Mouse (Mus musculus) heart, embryonic 10.5 days (tissue): ENCODE measurements around the gene Tkt. TPM values are rescaled to one million over a fixed set of nuclear protein-coding genes. Genes with fewer than 3 reads are reported as not detected.
"Not testable (repeated sequence)": the region's sequence is repeated elsewhere in the genome, so short reads cannot be mapped to it uniquely, and the experiment has no call there.

ENCODE experiments used
- DNase-seq: peaks from one replicate; pipeline ENCODE4 v3.0.0-alpha.2; 2017; ENCODE audit warnings: low spot score
- H3K27ac ChIP-seq: fragments of 300-500 bp; sonication (generic); 2 replicates; pipeline ENCODE4 v1.5.1; 2016; ENCODE audit warnings: mild to moderate bottlenecking
- H3K27me3 ChIP-seq: fragments of 300-500 bp; sonication (generic); 2 replicates; pipeline ENCODE4 v1.6.1; 2016; ENCODE audit warnings: mild to moderate bottlenecking; ENCODE audit not compliant: poor library complexity, insufficient read depth, severe bottlenecking
- H3K36me3 ChIP-seq: fragments of 300-500 bp; sonication (generic); 2 replicates; pipeline ENCODE4 v1.6.1; 2016; ENCODE audit warnings: mild to moderate bottlenecking, moderate library complexity
- H3K4me1 ChIP-seq: fragments of 300-500 bp; sonication (generic); 2 replicates; pipeline ENCODE4 v1.6.1; 2016; ENCODE audit warnings: mild to moderate bottlenecking
- H3K4me3 ChIP-seq: fragments of 300-500 bp; sonication (generic); 2 replicates; pipeline ENCODE4 v1.5.1; 2016; ENCODE audit warnings: mild to moderate bottlenecking, moderate library complexity
- H3K9me3 ChIP-seq: fragments of 300-500 bp; sonication (generic); 2 replicates; pipeline ENCODE4 v1.6.1; 2016; ENCODE audit warnings: mild to moderate bottlenecking, moderate library complexity
- WGBS: fragments of 180-500 bp; shearing (Covaris S2); methylation state at CpG from one replicate; pipeline ENCODE4 v1.1.7; 2016; 5-methylcytosine and 5-hydroxymethylcytosine counted together
- polyA plus RNA-seq: library from polyadenylated mRNA; unstranded; fragments of >200 nt; fragmentation: Nextera tagmentation; extraction: Ambion mirVana; gene quantifications from 2 replicates; pipeline ENCODE4 v1.2.1, GENCODE M21; 2016

Tkt gene
- polyA plus RNA-seq, 1 experiment from 2014 or later: 199 TPM

DNA sequence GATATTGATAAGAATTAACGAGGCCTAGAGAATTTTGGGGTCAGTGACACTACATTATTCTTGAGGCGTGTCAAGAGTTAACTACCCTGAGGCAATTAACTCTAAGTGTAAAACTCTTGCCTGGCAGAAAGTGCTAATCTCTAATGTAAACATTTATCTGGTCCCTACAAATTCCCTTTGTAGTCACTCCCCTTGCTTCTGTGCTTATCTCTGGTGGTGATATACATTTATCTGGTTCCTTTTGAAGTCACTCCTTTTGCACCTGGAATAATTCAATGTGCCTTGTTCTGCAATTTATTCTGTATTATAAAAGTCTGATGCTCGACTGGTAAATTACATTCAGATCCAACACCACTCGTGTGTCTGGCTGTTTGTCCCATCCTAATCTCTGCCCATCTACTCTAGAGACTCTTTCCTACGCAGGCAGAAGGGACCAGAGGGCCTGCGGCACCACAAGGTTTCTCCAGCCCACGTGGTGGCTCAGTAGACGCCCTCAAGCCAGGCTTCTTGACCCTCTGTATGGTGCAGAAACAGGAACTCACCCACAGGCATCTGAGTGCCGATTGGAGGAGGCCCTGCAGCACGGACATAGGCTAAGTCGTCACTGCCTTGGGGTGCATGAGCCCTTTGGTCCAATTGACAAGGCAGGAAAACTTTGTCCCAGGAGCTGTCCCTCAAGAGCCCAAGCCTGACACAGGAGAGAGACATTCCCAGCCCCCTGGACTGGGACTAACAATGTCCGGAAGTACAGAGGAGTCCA is 29.3 kb downstream of the Tkt start:
- not testable (repeated sequence) for H3K27me3 ChIP-seq, H3K9me3 ChIP-seq
- 10% methylated on average over 10 of the region's 12 CpGs for WGBS
- Histone ChIP-seq H3K4me1 (peaks cover 26% of the 10 kb centered on the region; the same call in 1 of the 2 replicates), H3K27ac (0 out of 2 replicates have a peak overlapping the region, but pooled peaks have one; percentile 42), H3K4me3 (0 out of 2 replicates have a peak overlapping the region, but pooled peaks have one; percentile 0), H3K36me3 (peaks cover 35% of the 10 kb centered on the region)
- DNase-seq: peak; percentile 87

DNA sequence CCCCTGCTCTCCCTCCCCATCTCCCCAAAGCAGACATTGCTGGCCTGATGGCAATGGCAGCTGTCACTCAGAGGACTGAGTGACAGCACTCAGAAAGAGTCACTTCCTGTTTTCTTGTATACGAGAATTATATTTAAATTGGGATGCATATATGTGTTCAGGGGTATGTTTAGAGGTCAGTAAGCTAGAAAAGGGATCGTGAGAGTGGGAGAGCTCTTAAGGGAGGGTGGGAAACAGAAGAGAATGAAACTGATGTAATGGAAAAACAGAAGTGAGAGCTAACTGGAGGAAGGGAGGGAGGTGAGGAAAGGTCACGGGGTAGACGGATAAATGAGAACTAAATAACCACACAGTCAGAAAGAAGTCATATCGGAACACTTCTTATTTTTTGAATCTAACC is 31.0 kb downstream of the Tkt start:
- H3K36me3 ChIP-seq: peaks cover 18% of the 10 kb centered on the region
- H3K4me1 ChIP-seq: peaks cover 30% of the 10 kb centered on the region
- no peak overlapping the region for H3K4me3 ChIP-seq
- 50% methylated on average over 5 of the region's 5 CpGs for WGBS
- H3K27ac ChIP-seq: peak overlapping the region; percentile 52; the same call in 1 of the 2 replicates
- no peak for DNase-seq
- H3K9me3 ChIP-seq: no peaks in the 10 kb centered on the region
- no peaks in the 10 kb centered on the region for H3K27me3 ChIP-seq

DNA sequence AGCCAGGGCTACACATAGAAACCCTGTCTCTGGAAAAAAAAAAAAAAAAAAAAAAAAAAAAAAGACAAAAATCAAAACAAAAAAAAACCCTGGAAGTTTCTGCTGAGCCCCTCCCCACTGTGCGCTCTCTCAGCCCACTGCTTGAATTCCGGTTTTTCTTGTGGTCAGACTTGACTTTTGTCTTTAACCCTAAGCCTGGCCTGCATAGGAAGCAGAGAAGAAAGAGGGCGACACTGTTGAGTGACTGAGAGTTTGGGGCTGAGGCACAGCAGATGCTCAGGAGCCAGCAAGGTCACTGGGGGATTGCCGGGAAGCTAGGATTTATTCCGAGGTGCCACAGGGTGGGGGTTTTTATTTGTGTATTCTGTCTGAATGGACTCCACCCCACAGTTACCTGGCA is 31.7 kb downstream of the Tkt start:
- Histone ChIP-seq H3K27me3 (no peaks in the 10 kb centered on the region), H3K4me3 (no peak overlapping the region), H3K27ac (no peak overlapping the region), H3K36me3 (peaks cover 13% of the 10 kb centered on the region), H3K4me1 (peaks cover 37% of the 10 kb centered on the region), H3K9me3 (no peaks in the 10 kb centered on the region)
- 43% methylated on average over 5 of the region's 5 CpGs for WGBS
- no peak for DNase-seq

DNA sequence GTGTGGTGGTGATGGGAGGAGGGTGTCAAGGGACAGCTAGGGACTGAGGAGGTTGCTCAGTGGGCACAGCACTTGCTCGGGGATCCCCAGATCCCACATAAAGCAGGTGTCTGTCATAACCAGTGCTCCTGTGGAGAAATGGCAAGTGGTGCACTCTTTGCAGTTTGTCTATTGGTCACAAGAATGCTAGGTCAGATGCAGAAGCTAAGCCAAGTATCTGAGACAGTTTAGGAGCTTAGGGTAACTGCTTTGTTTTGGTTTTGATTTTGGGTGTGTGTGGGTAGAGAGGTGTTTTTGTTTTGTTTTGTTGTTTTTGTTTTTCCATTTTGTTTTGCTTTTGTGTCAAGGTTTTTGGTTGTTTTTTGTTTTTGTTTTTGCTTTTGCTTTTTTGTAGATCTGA is 33.1 kb downstream of the Tkt start:
- H3K27me3 ChIP-seq: no peaks in the 10 kb centered on the region
- no peaks in the 10 kb centered on the region for H3K9me3 ChIP-seq
- H3K36me3 ChIP-seq: no peaks in the 10 kb centered on the region
- WGBS: 82% methylated on average over 1 of the region's 1 CpGs
- H3K4me3 ChIP-seq: no peak overlapping the region
- no peak for DNase-seq
- H3K4me1 ChIP-seq: peaks cover 39% of the 10 kb centered on the region
- no peak overlapping the region for H3K27ac ChIP-seq

DNA sequence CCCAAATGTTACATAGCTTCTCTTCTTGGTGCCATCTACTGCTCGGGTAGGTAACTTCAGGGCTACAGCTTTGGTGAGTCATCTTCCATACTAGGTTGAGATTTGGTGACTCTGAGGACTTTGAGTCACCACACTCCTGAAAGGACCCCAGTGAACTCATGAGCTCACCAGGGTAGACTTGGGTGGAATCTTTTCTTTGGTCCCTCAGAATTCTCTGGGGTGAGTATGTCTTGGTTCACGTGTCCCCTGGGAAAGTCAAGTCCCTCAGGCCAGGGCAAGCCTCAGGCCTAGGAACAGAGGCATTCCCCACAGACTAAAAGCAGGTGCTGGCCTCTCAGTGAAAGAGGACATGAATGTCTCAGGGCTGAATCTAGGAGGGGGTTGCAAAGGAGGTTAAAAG is 35.9 kb downstream of the Tkt start:
- peaks cover 33% of the 10 kb centered on the region for H3K4me1 ChIP-seq
- DNase-seq: no peak
- no peaks in the 10 kb centered on the region for H3K36me3 ChIP-seq
- peak overlapping the region; percentile 84 for H3K27ac ChIP-seq
- peaks cover 4% of the 10 kb centered on the region; the same call in 1 of the 2 replicates for H3K27me3 ChIP-seq
- no peak overlapping the region for H3K4me3 ChIP-seq
- 56% methylated on average over 2 of the region's 2 CpGs for WGBS
- no peaks in the 10 kb centered on the region for H3K9me3 ChIP-seq

DNA sequence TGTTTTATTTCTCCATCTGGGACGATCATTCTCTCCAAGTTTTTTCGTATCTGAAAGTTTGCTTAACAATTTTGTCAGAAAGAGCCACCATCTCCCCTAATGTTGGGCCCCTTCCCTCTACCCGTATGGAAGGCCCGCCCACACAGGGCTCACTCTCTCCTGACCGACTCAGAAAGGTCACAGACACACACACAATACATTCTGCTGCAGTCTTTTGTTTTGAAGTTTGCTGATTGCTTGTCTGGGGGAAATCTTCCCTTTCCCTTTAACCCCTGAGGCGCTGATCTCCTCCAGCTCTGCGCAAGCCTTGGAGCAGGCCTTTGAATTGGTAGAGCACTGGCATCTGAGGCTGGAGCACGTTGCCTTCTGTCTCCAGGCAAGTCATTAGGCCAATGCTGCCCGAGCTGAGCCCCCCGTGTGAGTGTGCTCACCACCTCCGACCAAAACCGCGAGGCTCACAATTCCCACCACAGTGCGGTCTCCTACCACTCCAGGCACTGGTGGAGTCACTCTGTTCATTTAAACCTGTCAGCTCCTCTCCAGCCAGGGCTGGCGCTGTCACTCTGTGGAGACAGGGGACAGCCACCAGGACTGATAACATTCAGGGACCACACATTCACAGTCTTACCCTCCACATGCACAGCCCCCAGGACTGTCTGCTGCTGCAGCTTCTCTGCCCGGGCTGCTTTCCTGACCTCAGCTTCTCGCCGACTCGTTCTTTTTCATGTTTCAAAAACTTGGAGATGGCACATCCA is 36.5 kb downstream of the Tkt start:
- Histone ChIP-seq H3K27me3 (peaks cover 4% of the 10 kb centered on the region; the same call in 1 of the 2 replicates), H3K27ac (peak overlapping the region; percentile 84)

DNA sequence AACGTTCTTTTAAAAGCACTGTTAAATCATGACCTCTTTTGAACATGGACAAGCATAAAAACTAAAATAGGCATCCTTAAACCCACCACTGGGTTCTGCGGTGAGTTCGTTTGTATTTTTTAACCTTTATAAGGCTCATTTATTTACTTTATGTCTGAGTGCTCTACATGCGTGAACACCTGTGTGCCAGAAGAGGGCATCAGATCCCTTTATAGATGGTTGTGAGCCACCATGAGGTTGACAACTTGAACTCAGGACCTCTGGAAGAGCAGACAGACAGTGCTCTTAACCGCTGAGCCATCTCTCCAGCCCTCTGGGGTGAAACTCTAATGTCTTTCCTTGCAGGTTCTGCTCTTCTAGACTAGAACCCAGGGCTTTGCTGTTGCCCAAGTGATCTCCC is 37.2 kb downstream of the Tkt start:
- no peak for DNase-seq
- Histone ChIP-seq H3K4me3 (no peak overlapping the region), H3K27me3 (peaks cover 4% of the 10 kb centered on the region; the same call in 1 of the 2 replicates), H3K27ac (peak overlapping the region; percentile 84; the same call in 1 of the 2 replicates), H3K9me3 (no peaks in the 10 kb centered on the region), H3K4me1 (peaks cover 31% of the 10 kb centered on the region), H3K36me3 (no peaks in the 10 kb centered on the region)
- WGBS: 80% methylated on average over 5 of the region's 5 CpGs

More for the DNA sequence above, 36.5 kb downstream of the Tkt start:
- Histone ChIP-seq H3K36me3 (no peaks in the 10 kb centered on the region), H3K4me1 (peaks cover 31% of the 10 kb centered on the region), H3K4me3 (peak overlapping the region; percentile 22; the same call in 1 of the 2 replicates), H3K9me3 (no peaks in the 10 kb centered on the region)
- DNase-seq: peak; percentile 82
- 27% methylated on average over 19 of the region's 19 CpGs for WGBS

DNA sequence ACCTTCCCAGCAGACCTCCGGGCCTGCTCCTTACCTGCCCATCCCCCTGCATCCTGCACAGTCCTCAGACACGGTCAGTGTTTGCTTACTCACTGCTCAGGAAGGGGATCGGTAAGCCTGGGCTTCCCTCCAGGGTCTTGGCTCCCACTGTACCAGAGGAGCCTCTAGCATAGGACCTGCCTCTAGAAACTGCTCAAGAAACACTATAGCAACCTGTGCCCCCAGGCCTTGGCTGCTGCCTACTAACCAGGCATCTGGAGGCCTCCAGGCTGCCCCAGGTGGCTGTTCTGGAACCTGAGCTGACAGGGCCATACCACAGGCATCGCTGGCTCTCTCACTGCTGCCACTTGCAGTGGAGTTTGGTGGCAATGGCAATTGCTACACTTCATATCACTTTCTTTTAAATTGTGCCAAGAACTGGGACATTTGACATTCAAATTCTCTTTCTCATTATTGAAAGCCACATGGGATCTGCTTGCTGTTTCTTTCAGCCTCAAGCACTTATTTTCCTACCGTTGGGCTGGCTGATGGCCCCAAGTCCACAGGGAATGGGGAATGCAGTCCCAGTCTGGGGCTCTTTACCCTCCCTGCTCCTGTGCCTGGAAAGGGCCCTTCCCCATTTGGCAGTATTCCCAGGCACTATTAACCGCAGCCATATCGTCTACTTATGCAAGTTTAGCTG is 38.8 kb downstream of the Tkt start:
- no peak for DNase-seq
- 60% methylated on average over 7 of the region's 7 CpGs for WGBS

DNA sequence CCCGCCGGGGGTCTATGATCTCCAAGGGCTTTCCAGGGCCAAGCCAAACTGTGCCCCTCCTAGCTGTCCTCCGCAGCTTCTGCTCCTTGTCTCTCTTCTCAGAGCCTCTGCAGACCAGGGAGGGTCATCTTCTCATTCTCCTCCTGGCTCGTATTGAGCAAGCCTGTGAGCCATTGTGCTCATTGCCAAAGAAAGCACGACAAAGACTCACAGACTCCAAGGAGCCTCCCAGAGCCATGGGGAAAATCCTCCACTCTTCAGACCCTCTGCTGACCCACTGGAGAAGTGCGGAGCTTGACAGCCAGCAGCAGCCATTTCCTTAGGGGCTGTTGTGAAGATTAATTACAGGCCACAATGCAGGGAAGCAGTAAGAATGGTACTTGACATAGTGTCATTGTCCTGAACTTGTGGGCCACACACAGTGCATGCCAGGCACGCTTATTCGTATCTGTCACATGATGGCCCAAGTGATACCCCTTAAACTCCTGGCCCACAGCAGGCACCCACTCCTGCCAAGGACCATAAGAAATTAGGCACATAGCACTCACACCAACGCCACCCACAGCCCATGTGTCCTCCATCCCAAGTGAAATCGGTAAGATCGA is 42.0 kb downstream of the Tkt start:
- DNase-seq: no peak
- no peaks in the 10 kb centered on the region for H3K36me3 ChIP-seq
- 74% methylated on average over 11 of the region's 11 CpGs for WGBS
- no peak overlapping the region for H3K4me3 ChIP-seq
- peaks cover 42% of the 10 kb centered on the region for H3K4me1 ChIP-seq
- peaks cover 4% of the 10 kb centered on the region; the same call in 1 of the 2 replicates for H3K27me3 ChIP-seq
- H3K27ac ChIP-seq: no peak overlapping the region
- no peaks in the 10 kb centered on the region for H3K9me3 ChIP-seq

More for the DNA sequence above, 38.8 kb downstream of the Tkt start:
- H3K9me3 ChIP-seq: no peaks in the 10 kb centered on the region
- H3K4me1 ChIP-seq: peaks cover 36% of the 10 kb centered on the region
- no peaks in the 10 kb centered on the region for H3K36me3 ChIP-seq
- H3K4me3 ChIP-seq: no peak overlapping the region
- H3K27me3 ChIP-seq: peaks cover 4% of the 10 kb centered on the region; the same call in 1 of the 2 replicates
- no peak overlapping the region for H3K27ac ChIP-seq

DNA sequence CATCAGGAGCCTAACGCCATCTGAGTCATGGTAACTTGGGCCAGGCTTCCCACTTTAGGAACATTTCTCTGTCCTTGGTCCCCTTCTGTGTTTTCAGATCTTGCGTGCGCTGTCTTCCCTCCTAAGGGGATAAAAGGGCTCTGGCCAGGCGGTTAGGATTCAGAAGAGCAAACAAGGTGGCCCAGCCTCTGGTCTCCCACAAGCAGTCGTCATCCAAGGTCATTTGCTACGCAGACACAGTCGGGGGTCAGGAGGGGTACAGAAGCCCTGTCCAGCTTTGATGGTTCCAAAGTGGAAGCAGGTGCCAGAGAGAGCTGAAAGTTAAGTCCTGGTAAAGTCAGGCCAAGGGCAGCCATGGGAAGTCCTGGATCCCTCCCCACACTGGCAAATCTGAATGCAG is 42.8 kb downstream of the Tkt start:
- Histone ChIP-seq H3K4me1 (peaks cover 34% of the 10 kb centered on the region), H3K27ac (peak overlapping the region; percentile 23; the same call in 1 of the 2 replicates), H3K4me3 (no peak overlapping the region), H3K27me3 (peaks cover 4% of the 10 kb centered on the region; the same call in 1 of the 2 replicates), H3K36me3 (peaks cover 4% of the 10 kb centered on the region), H3K9me3 (no peaks in the 10 kb centered on the region)
- WGBS: 71% methylated on average over 7 of the region's 7 CpGs
- no peak for DNase-seq

DNA sequence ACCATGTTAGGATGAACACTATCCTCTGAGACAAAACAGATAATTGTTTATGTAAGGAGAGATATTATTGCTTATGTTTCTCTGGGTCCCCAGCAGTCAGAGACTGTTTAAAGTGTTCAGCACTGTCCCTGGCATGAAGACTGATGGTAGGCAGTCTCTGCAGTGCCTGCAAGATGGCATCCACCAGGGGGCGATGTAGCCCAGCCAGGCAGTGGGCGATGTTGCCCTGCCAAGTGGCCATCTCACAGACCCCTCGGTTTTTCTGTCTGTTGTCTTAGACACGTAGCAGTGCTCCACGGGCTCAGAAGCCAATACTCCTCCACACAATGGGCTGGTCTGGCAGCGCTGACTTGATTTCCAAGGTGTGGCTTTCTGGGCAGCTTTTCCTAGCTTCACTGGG is 43.3 kb downstream of the Tkt start:
- peaks cover 4% of the 10 kb centered on the region; the same call in 1 of the 2 replicates for H3K27me3 ChIP-seq
- peaks cover 30% of the 10 kb centered on the region for H3K4me1 ChIP-seq
- H3K4me3 ChIP-seq: no peak overlapping the region
- H3K27ac ChIP-seq: 0 out of 2 replicates have a peak overlapping the region, but pooled peaks have one; percentile 7
- H3K36me3 ChIP-seq: peaks cover 7% of the 10 kb centered on the region
- WGBS: 16% methylated on average over 6 of the region's 6 CpGs
- H3K9me3 ChIP-seq: no peaks in the 10 kb centered on the region
- DNase-seq: peak; percentile 87
